13 mouse cellular contexts compared by ENCODE assay signal in the genomic region with DNA sequence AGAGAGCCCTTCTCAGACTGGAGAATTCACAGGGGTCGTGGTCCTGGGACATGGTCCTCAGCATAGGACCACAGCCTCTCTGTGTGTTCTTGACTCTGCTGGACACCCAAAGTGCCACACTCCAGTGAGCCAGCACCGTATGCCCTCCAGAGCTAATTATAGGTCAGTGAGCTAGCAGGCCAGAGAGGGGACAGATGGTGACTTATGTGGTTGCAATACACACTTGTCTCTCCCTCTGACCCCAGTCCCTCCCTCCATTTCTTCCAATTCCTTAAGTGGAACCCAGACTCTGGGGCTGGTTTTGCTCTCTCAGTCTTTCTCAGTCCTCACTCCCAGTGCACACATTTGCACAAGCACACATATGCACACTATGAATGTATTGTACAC. TPM values are rescaled to one million over a fixed set of nuclear protein-coding genes. Genes with fewer than 3 reads are reported as not detected.
DNase-seq lines count a peak whose midpoint lies in the region; ATAC-seq and TF ChIP-seq lines count a peak whose summit lies in the region.
"Had no signal": no experiment of that assay in that cellular context is flagged by ENCODE, and none has a peak within 500 bp of the region (broad histone marks: within the 10 kb centered on the region; RNA-seq: fewer than 3 reads in every experiment).

No protein-coding gene starts in this region.

- intact Hi-C loops in gastrocnemius, adult 2 months (cut with DNase I), result no loop called here

- no peak for ATAC-seq in midbrain, embryonic 16.5 days
- no peak for ATAC-seq in midbrain, embryonic 14.5 days (ENCODE audit: low FRiP score, low TSS enrichment)
- ATAC-seq in heart, embryonic 12.5 days (ENCODE audit: insufficient number of reproducible peaks, low FRiP score), result no peak
- ATAC-seq in liver, embryonic 11.5 days (replicated peaks; ENCODE audit: low FRiP score), result no peak

- H3K27me3 ChIP-seq in midbrain, embryonic 16.5 days (ENCODE audit: control insufficient read depth, insufficient read depth, low read depth, low read length), result no peaks in the 10 kb centered on the region
- H3K27me3 ChIP-seq in midbrain, embryonic 14.5 days (ENCODE audit: control insufficient read depth, insufficient read depth, low read length), result no peaks in the 10 kb centered on the region
- H3K27me3 ChIP-seq in heart, embryonic 12.5 days (replicated peaks), result no peaks in the 10 kb centered on the region
- H3K27me3 ChIP-seq in liver, embryonic 11.5 days (replicated peaks; ENCODE audit: control insufficient read depth, insufficient read depth, low read length), result no peaks in the 10 kb centered on the region
- H3K27me3 ChIP-seq: kidney, embryonic 15.5 days; lung, embryonic 15.5 days had no signal

- H3K4me2 ChIP-seq in midbrain, embryonic 16.5 days (ENCODE audit: low read length), result peak overlapping the region; percentile 76; the same call in 1 of the 2 replicates
- no peak overlapping the region for H3K4me2 ChIP-seq in midbrain, embryonic 14.5 days (ENCODE audit: low read length)
- peak overlapping the region; percentile 84 for H3K4me2 ChIP-seq in heart, embryonic 12.5 days
- H3K4me2 ChIP-seq in liver, embryonic 11.5 days, result no peak overlapping the region
- H3K4me2 ChIP-seq: kidney, embryonic 15.5 days; lung, embryonic 15.5 days; midbrain, embryonic 12.5 days had no signal

- H3K9ac ChIP-seq in midbrain, embryonic 16.5 days (ENCODE audit: low read depth, low read length), result no peak overlapping the region
- H3K9ac ChIP-seq in midbrain, embryonic 14.5 days (replicated peaks; ENCODE audit: low read length), result no peak overlapping the region
- H3K9ac ChIP-seq in heart, embryonic 12.5 days, result peak overlapping the region; percentile 53
- no peak overlapping the region for H3K9ac ChIP-seq in liver, embryonic 11.5 days (ENCODE audit: low read depth, low read length)
- H3K9ac ChIP-seq: kidney, embryonic 15.5 days; lung, embryonic 15.5 days; midbrain, embryonic 12.5 days had no signal

- no peak for TF ChIP-seq CTCF in gastrocnemius, adult 2 months (IDR thresholded peaks at IDR 0.05)

- WGBS in midbrain, embryonic 16.5 days, result 72% methylated on average over 2 of the region's 2 CpGs
- WGBS in midbrain, embryonic 14.5 days, result 68% methylated on average over 2 of the region's 2 CpGs
- WGBS in heart, embryonic 12.5 days, result 41% methylated on average over 2 of the region's 2 CpGs
- WGBS in liver, embryonic 11.5 days, result 64% methylated on average over 2 of the region's 2 CpGs

- peak overlapping the region; percentile 83 for H3K27ac ChIP-seq in gastrocnemius, adult 2 months
- no peak overlapping the region for H3K27ac ChIP-seq in midbrain, embryonic 16.5 days (ENCODE audit: low read length)
- no peak overlapping the region for H3K27ac ChIP-seq in midbrain, embryonic 14.5 days (replicated peaks; ENCODE audit: low read depth, low read length)
- peak overlapping the region; percentile 90 for H3K27ac ChIP-seq in heart, embryonic 12.5 days (ENCODE audit: poor library complexity, severe bottlenecking)
- no peak overlapping the region for H3K27ac ChIP-seq in liver, embryonic 11.5 days (ENCODE audit: low read depth, low read length)
- H3K27ac ChIP-seq: kidney, embryonic 15.5 days; lung, embryonic 15.5 days; midbrain, embryonic 12.5 days had no signal

- H3K9me3 ChIP-seq in midbrain, embryonic 16.5 days (replicated peaks; ENCODE audit: control insufficient read depth, low read length, poor library complexity, severe bottlenecking), result no peaks in the 10 kb centered on the region
- no peaks in the 10 kb centered on the region for H3K9me3 ChIP-seq in midbrain, embryonic 14.5 days (ENCODE audit: control insufficient read depth, low read length)
- no peaks in the 10 kb centered on the region for H3K9me3 ChIP-seq in heart, embryonic 12.5 days (replicated peaks)
- H3K9me3 ChIP-seq in liver, embryonic 11.5 days (ENCODE audit: control insufficient read depth, low read length), result no peaks in the 10 kb centered on the region
- H3K9me3 ChIP-seq: kidney, embryonic 15.5 days; lung, embryonic 15.5 days; midbrain, embryonic 12.5 days had no signal

- H3K4me3 ChIP-seq in gastrocnemius, adult 2 months, result no peak overlapping the region
- no peak overlapping the region for H3K4me3 ChIP-seq in midbrain, embryonic 16.5 days (ENCODE audit: low read depth, low read length)
- H3K4me3 ChIP-seq in midbrain, embryonic 14.5 days (replicated peaks; ENCODE audit: low read depth, low read length), result no peak overlapping the region
- peak overlapping the region; percentile 62 for H3K4me3 ChIP-seq in heart, embryonic 12.5 days
- no peak overlapping the region for H3K4me3 ChIP-seq in liver, embryonic 11.5 days (ENCODE audit: low read depth, low read length)
- H3K4me3 ChIP-seq: kidney, embryonic 15.5 days; lung, embryonic 15.5 days; midbrain, embryonic 12.5 days had no signal

- H3K36me3 ChIP-seq in midbrain, embryonic 16.5 days (ENCODE audit: control insufficient read depth, insufficient read depth, low read length), result peaks cover 10% of the 10 kb centered on the region
- peaks cover 17% of the 10 kb centered on the region for H3K36me3 ChIP-seq in midbrain, embryonic 14.5 days (ENCODE audit: control insufficient read depth, insufficient read depth, low read length)
- peaks cover 14% of the 10 kb centered on the region for H3K36me3 ChIP-seq in heart, embryonic 12.5 days
- peaks cover 4% of the 10 kb centered on the region; the same call in 1 of the 2 replicates for H3K36me3 ChIP-seq in liver, embryonic 11.5 days (ENCODE audit: control insufficient read depth, insufficient read depth, low read length)

- peak; percentile 69 for DNase-seq in gastrocnemius, adult 2 months
- DNase-seq in gastrocnemius, postnatal 4 days (ENCODE audit: low spot score in 2 of 2), result no peak
- no peak for DNase-seq in midbrain, embryonic 14.5 days
- peak; percentile 58 for DNase-seq in retina, postnatal 1 day
- no peak for DNase-seq in liver, embryonic 11.5 days (ENCODE audit: low spot score)
- no peak for DNase-seq in left cerebral cortex, adult 8-10 months (ENCODE audit: low spot score in 2 of 2)
- DNase-seq: B cell, adult 2 months had no signal

- H3K4me1 ChIP-seq in midbrain, embryonic 16.5 days (ENCODE audit: control insufficient read depth, insufficient read depth, low read length), result 0 out of 2 replicates have a peak, but pooled peaks cover 4% of the 10 kb centered on the region
- H3K4me1 ChIP-seq in midbrain, embryonic 14.5 days (ENCODE audit: control insufficient read depth, insufficient read depth, low read length), result no peaks in the 10 kb centered on the region
- peaks cover 60% of the 10 kb centered on the region for H3K4me1 ChIP-seq in heart, embryonic 12.5 days (replicated peaks)
- H3K4me1 ChIP-seq in liver, embryonic 11.5 days (replicated peaks; ENCODE audit: control insufficient read depth, insufficient read depth, low read length), result peaks cover 5% of the 10 kb centered on the region

RNA-seq across cellular contexts. Expression of gene Ppfia4, which starts 9.5 kb away (rescaled TPM):
- under 1 TPM; 0.42 to 0.46 TPM for total RNA-seq in gastrocnemius, adult 2 months (2021)
- total RNA-seq in gastrocnemius, postnatal 4 days (2021), result 10 to 100 TPM; 25.5 to 26.2 TPM
- 20.2 and 25.6 TPM in 2 replicates for polyA plus RNA-seq in midbrain, embryonic 16.5 days (2015; fragmentation: Nextera tagmentation; extraction: Ambion mirVana)
- polyA plus RNA-seq in midbrain, embryonic 14.5 days (2014; fragmentation: Nextera tagmentation; extraction: Ambion mirVana), result 11.5 and 14.4 TPM in 2 replicates
- polyA plus RNA-seq in heart, embryonic 12.5 days (2016; fragmentation: Nextera tagmentation; extraction: Ambion mirVana), result 17.1 and 17.3 TPM in 2 replicates
- 1.5 and 2.1 TPM in 2 replicates for polyA plus RNA-seq in liver, embryonic 11.5 days (2014; fragmentation: Nextera tagmentation; extraction: Ambion mirVana)
- 10 to 100 TPM; 51.1 to 57.9 (median 55.8) TPM for total RNA-seq in left cerebral cortex, adult 8-10 months (2022)

RNA-seq across cellular contexts. Expression of gene Tmem183a, which starts 19.5 kb away (rescaled TPM):
- total RNA-seq in gastrocnemius, adult 2 months (2021), result 10 to 100 TPM; 12.3 to 12.4 TPM
- total RNA-seq in gastrocnemius, postnatal 4 days (2021), result 10 to 100 TPM; 26.9 to 35.5 TPM
- polyA plus RNA-seq in midbrain, embryonic 16.5 days (2015; fragmentation: Nextera tagmentation; extraction: Ambion mirVana), result 155 and 159 TPM in 2 replicates
- 121 and 151 TPM in 2 replicates for polyA plus RNA-seq in midbrain, embryonic 14.5 days (2014; fragmentation: Nextera tagmentation; extraction: Ambion mirVana)
- 67.6 and 73.8 TPM in 2 replicates for polyA plus RNA-seq in heart, embryonic 12.5 days (2016; fragmentation: Nextera tagmentation; extraction: Ambion mirVana)
- 95.6 and 101 TPM in 2 replicates for polyA plus RNA-seq in liver, embryonic 11.5 days (2014; fragmentation: Nextera tagmentation; extraction: Ambion mirVana)
- 10 to 100 TPM; 50.0 to 66.6 (median 59.1) TPM for total RNA-seq in left cerebral cortex, adult 8-10 months (2022)

RNA-seq across cellular contexts. Expression of gene 4933406M09Rik, which starts 43.5 kb away (rescaled TPM):
- total RNA-seq in gastrocnemius, adult 2 months (2021), result not detected
- not detected for total RNA-seq in gastrocnemius, postnatal 4 days (2021)
- not detected in 2 replicates for polyA plus RNA-seq in midbrain, embryonic 16.5 days (2015; fragmentation: Nextera tagmentation; extraction: Ambion mirVana)
- not detected in 2 replicates for polyA plus RNA-seq in midbrain, embryonic 14.5 days (2014; fragmentation: Nextera tagmentation; extraction: Ambion mirVana)
- polyA plus RNA-seq in heart, embryonic 12.5 days (2016; fragmentation: Nextera tagmentation; extraction: Ambion mirVana), result not detected in 2 replicates
- polyA plus RNA-seq in liver, embryonic 11.5 days (2014; fragmentation: Nextera tagmentation; extraction: Ambion mirVana), result not detected in 2 replicates
- total RNA-seq in left cerebral cortex, adult 8-10 months (2022), result not detected
- polyA plus RNA-seq: gonadal fat pad, adult 2 months; kidney, embryonic 15.5 days; lung, embryonic 15.5 days; midbrain, embryonic 12.5 days had no signal

RNA-seq across cellular contexts. Expression of gene Myog, which starts 52.5 kb away (rescaled TPM):
- 10 to 100 TPM; 11.6 to 34.5 TPM for total RNA-seq in gastrocnemius, adult 2 months (2021)
- total RNA-seq in gastrocnemius, postnatal 4 days (2021), result 100 to 1,000 TPM; 212 to 220 TPM
- 0.13 and 0.14 TPM in 2 replicates for polyA plus RNA-seq in midbrain, embryonic 16.5 days (2015; fragmentation: Nextera tagmentation; extraction: Ambion mirVana)
- not detected in 2 replicates for polyA plus RNA-seq in midbrain, embryonic 14.5 days (2014; fragmentation: Nextera tagmentation; extraction: Ambion mirVana)
- polyA plus RNA-seq in heart, embryonic 12.5 days (2016; fragmentation: Nextera tagmentation; extraction: Ambion mirVana), result 1.2 and 2.1 TPM in 2 replicates
- 4.5 and 5.2 TPM in 2 replicates for polyA plus RNA-seq in liver, embryonic 11.5 days (2014; fragmentation: Nextera tagmentation; extraction: Ambion mirVana)
- total RNA-seq in left cerebral cortex, adult 8-10 months (2022), result not detected
- polyA plus RNA-seq: gonadal fat pad, adult 2 months had no signal

Comparison
In these comparisons a context has a peak if more than half of its experiments do, and no peak if none do; other contexts are left out.
1. DNase-seq: peak in gastrocnemius, adult 2 months (single experiment) and retina, postnatal 1 day (single experiment); none in gastrocnemius, postnatal 4 days (0 of 2), midbrain, embryonic 14.5 days (single experiment), liver, embryonic 11.5 days (single experiment) and left cerebral cortex, adult 8-10 months (0 of 2).
2. H3K4me2 ChIP-seq: peak in midbrain, embryonic 16.5 days (single experiment) and heart, embryonic 12.5 days (single experiment); none in midbrain, embryonic 14.5 days (single experiment) and liver, embryonic 11.5 days (single experiment).
3. H3K27ac ChIP-seq: peak in gastrocnemius, adult 2 months (single experiment) and heart, embryonic 12.5 days (single experiment); none in midbrain, embryonic 16.5 days (single experiment), midbrain, embryonic 14.5 days (single experiment) and liver, embryonic 11.5 days (single experiment).